26 mouse cellular contexts compared by ENCODE assay signal in genomic region chr6:7716236-7716635, GRCm38 (mm10). TPM values are rescaled to one million over a fixed set of nuclear protein-coding genes. Genes with fewer than 3 reads are reported as not detected.
DNase-seq lines count a peak whose midpoint lies in the region; ATAC-seq and TF ChIP-seq lines count a peak whose summit lies in the region.
"Had no signal": no experiment of that assay in that cellular context is flagged by ENCODE, and none has a peak within 500 bp of the region (broad histone marks: within the 10 kb centered on the region; RNA-seq: fewer than 3 reads in every experiment).

No protein-coding gene starts in this region.

- no peak for DNase-seq in forebrain, postnatal 0 days
- DNase-seq in midbrain, embryonic 11.5 days (ENCODE audit: low spot score, missing footprints) = peak; percentile 53
- DNase-seq in limb, embryonic 10.5 days (ENCODE audit: low spot score) = peak; percentile 19
- DNase-seq in embryo, embryonic 10.5 days (ENCODE audit: low spot score) = no peak
- DNase-seq in adrenal gland, postnatal 36 days = no peak
- DNase-seq: adrenal gland, postnatal 25 days; cerebellum, adult 8-10 months; cerebellum, postnatal 25 days; gastrocnemius, adult 2 months; gastrocnemius, postnatal 36 days; heart, postnatal 10 days; kidney, adult 11 months; kidney, postnatal 36 days; liver; thymus, postnatal 4 days had no signal

- no peak overlapping the region for H3K27ac ChIP-seq in forebrain, postnatal 0 days (ENCODE audit: low read depth, low read length)
- no peak overlapping the region for H3K27ac ChIP-seq in forebrain, embryonic 15.5 days (replicated peaks)
- H3K27ac ChIP-seq in midbrain, embryonic 11.5 days (ENCODE audit: low read depth, low read length) = no peak overlapping the region
- H3K27ac ChIP-seq in midbrain, embryonic 15.5 days = no peak overlapping the region
- no peak overlapping the region for H3K27ac ChIP-seq in limb, embryonic 10.5 days
- H3K27ac ChIP-seq: embryonic facial prominence, embryonic 12.5 days; forebrain, embryonic 10.5 days; gastrocnemius, adult 2 months; hindbrain, embryonic 14.5 days; layer of hippocampus, adult 2 months; left cerebral cortex, adult 2 months; liver, embryonic 14.5 days; macrophage had no signal

- peak; percentile 47; the same call in 1 of the 2 replicates for ATAC-seq in forebrain, postnatal 0 days
- ATAC-seq in forebrain, embryonic 15.5 days (replicated peaks) = no peak
- no peak for ATAC-seq in midbrain, embryonic 11.5 days (ENCODE audit: low FRiP score)
- ATAC-seq in midbrain, embryonic 15.5 days (replicated peaks) = no peak
- ATAC-seq: CD4-positive, CD25-positive, alpha-beta regulatory T cell, adult 4 months had no signal

- WGBS in forebrain, postnatal 0 days = 29% methylated on average over 4 of the region's 4 CpGs
- WGBS in forebrain, embryonic 15.5 days = 43% methylated on average over 4 of the region's 4 CpGs
- WGBS in midbrain, embryonic 11.5 days = 77% methylated on average over 4 of the region's 4 CpGs
- WGBS in midbrain, embryonic 15.5 days = 59% methylated on average over 4 of the region's 4 CpGs
- 88% methylated on average over 4 of the region's 4 CpGs for WGBS in limb, embryonic 10.5 days

- H3K4me3 ChIP-seq in forebrain, postnatal 0 days (ENCODE audit: low read depth, low read length) = no peak overlapping the region
- H3K4me3 ChIP-seq in forebrain, embryonic 15.5 days = no peak overlapping the region
- H3K4me3 ChIP-seq in midbrain, embryonic 11.5 days (ENCODE audit: low read depth, low read length) = no peak overlapping the region
- no peak overlapping the region for H3K4me3 ChIP-seq in midbrain, embryonic 15.5 days
- no peak overlapping the region for H3K4me3 ChIP-seq in limb, embryonic 10.5 days
- H3K4me3 ChIP-seq: embryonic facial prominence, embryonic 12.5 days; forebrain, embryonic 10.5 days; gastrocnemius, adult 2 months; heart, embryonic 12.5 days; layer of hippocampus, adult 2 months; left cerebral cortex, adult 2 months had no signal

- H3K36me3 ChIP-seq in forebrain, postnatal 0 days (ENCODE audit: insufficient read depth) = no peaks in the 10 kb centered on the region
- H3K36me3 ChIP-seq in forebrain, embryonic 15.5 days = no peaks in the 10 kb centered on the region
- no peaks in the 10 kb centered on the region for H3K36me3 ChIP-seq in midbrain, embryonic 11.5 days (ENCODE audit: control insufficient read depth, insufficient read depth, low read length)
- H3K36me3 ChIP-seq in midbrain, embryonic 15.5 days (replicated peaks) = no peaks in the 10 kb centered on the region
- H3K36me3 ChIP-seq in limb, embryonic 10.5 days = no peaks in the 10 kb centered on the region
- H3K36me3 ChIP-seq: embryonic facial prominence, embryonic 12.5 days; forebrain, embryonic 10.5 days; heart, embryonic 12.5 days had no signal

- no peak for TF ChIP-seq CTCF in forebrain, postnatal 0 days (IDR thresholded peaks at IDR 0.05; ENCODE audit: low read depth)

- H3K4me1 ChIP-seq in forebrain, postnatal 0 days (ENCODE audit: insufficient read depth) = no peaks in the 10 kb centered on the region
- peaks cover 4% of the 10 kb centered on the region; the same call in 1 of the 2 replicates for H3K4me1 ChIP-seq in forebrain, embryonic 15.5 days
- no peaks in the 10 kb centered on the region for H3K4me1 ChIP-seq in midbrain, embryonic 11.5 days (ENCODE audit: control insufficient read depth, insufficient read depth, low read length)
- H3K4me1 ChIP-seq in midbrain, embryonic 15.5 days = no peaks in the 10 kb centered on the region
- no peaks in the 10 kb centered on the region for H3K4me1 ChIP-seq in limb, embryonic 10.5 days
- H3K4me1 ChIP-seq: embryonic facial prominence, embryonic 12.5 days; forebrain, embryonic 10.5 days; heart, embryonic 12.5 days had no signal

- no peaks in the 10 kb centered on the region for H3K9me3 ChIP-seq in forebrain, postnatal 0 days (ENCODE audit: low read length)
- H3K9me3 ChIP-seq in forebrain, embryonic 15.5 days = no peaks in the 10 kb centered on the region
- H3K9me3 ChIP-seq in midbrain, embryonic 11.5 days (ENCODE audit: control insufficient read depth, low read length) = no peaks in the 10 kb centered on the region
- no peaks in the 10 kb centered on the region for H3K9me3 ChIP-seq in midbrain, embryonic 15.5 days
- no peaks in the 10 kb centered on the region; the same call in 1 of the 2 replicates for H3K9me3 ChIP-seq in limb, embryonic 10.5 days (replicated peaks)
- H3K9me3 ChIP-seq: embryonic facial prominence, embryonic 12.5 days; heart, embryonic 12.5 days had no signal

- no peaks in the 10 kb centered on the region for H3K27me3 ChIP-seq in forebrain, postnatal 0 days (ENCODE audit: insufficient read depth, low read length)
- no peaks in the 10 kb centered on the region for H3K27me3 ChIP-seq in forebrain, embryonic 15.5 days
- no peaks in the 10 kb centered on the region for H3K27me3 ChIP-seq in midbrain, embryonic 11.5 days (ENCODE audit: control insufficient read depth, insufficient read depth, low read length)
- H3K27me3 ChIP-seq in midbrain, embryonic 15.5 days (replicated peaks) = no peaks in the 10 kb centered on the region
- no peaks in the 10 kb centered on the region for H3K27me3 ChIP-seq in limb, embryonic 10.5 days (ENCODE audit: low read depth, poor library complexity, severe bottlenecking)
- H3K27me3 ChIP-seq: embryonic facial prominence, embryonic 12.5 days; heart, embryonic 12.5 days had no signal

- H3K9ac ChIP-seq in forebrain, postnatal 0 days = no peak overlapping the region
- H3K9ac ChIP-seq in forebrain, embryonic 15.5 days (replicated peaks) = no peak overlapping the region
- no peak overlapping the region for H3K9ac ChIP-seq in midbrain, embryonic 11.5 days (ENCODE audit: low read length)
- H3K9ac ChIP-seq in midbrain, embryonic 15.5 days = no peak overlapping the region
- H3K9ac ChIP-seq: embryonic facial prominence, embryonic 12.5 days; heart, embryonic 12.5 days; hindbrain, embryonic 14.5 days; liver, embryonic 14.5 days had no signal

- H3K4me2 ChIP-seq in forebrain, postnatal 0 days (ENCODE audit: low read depth) = no peak overlapping the region
- no peak overlapping the region for H3K4me2 ChIP-seq in forebrain, embryonic 15.5 days (replicated peaks)
- H3K4me2 ChIP-seq in midbrain, embryonic 11.5 days = no peak overlapping the region
- H3K4me2 ChIP-seq in midbrain, embryonic 15.5 days = no peak overlapping the region
- H3K4me2 ChIP-seq: embryonic facial prominence, embryonic 12.5 days; heart, embryonic 12.5 days; hindbrain, embryonic 14.5 days had no signal

RNA-seq across cellular contexts. Expression of gene Asns, which starts 23.2 kb away (rescaled TPM):
- 95.8 and 124 TPM in 2 replicates for total RNA-seq in forebrain, postnatal 0 days (2014; rRNA removed)
- 132 and 133 TPM in 2 replicates for polyA plus RNA-seq in forebrain, postnatal 0 days (2015; fragmentation: Nextera tagmentation; extraction: Ambion mirVana)
- 56.9 and 62.3 TPM in 2 replicates for polyA plus RNA-seq in forebrain, embryonic 15.5 days (2015; fragmentation: Nextera tagmentation; extraction: Ambion mirVana)
- 44.6 and 47.2 TPM in 2 replicates for polyA plus RNA-seq in midbrain, embryonic 11.5 days (2014; fragmentation: Nextera tagmentation; extraction: Ambion mirVana)
- 82.6 and 90.2 TPM in 2 replicates for polyA plus RNA-seq in midbrain, embryonic 15.5 days (2015; fragmentation: Nextera tagmentation; extraction: Ambion mirVana)
- polyA plus RNA-seq in limb, embryonic 10.5 days (2016; fragmentation: Nextera tagmentation; extraction: Ambion mirVana) = 100.0 and 126 TPM in 2 replicates
- 10 to 100 TPM; 41.6 to 84.6 TPM for total RNA-seq in adrenal gland, postnatal 36 days (2021)

Comparison
In these comparisons a context has a peak if more than half of its experiments do, and no peak if none do; other contexts are left out.
1. DNase-seq: peak in midbrain, embryonic 11.5 days (single experiment) and limb, embryonic 10.5 days (single experiment); none in forebrain, postnatal 0 days (single experiment), embryo, embryonic 10.5 days (single experiment) and adrenal gland, postnatal 36 days (0 of 2).